Mouse (Mus musculus) hindbrain, embryonic 11.5 days (tissue): ENCODE data around the gene BC055324. TPM values are rescaled to one million over a fixed set of nuclear protein-coding genes. Genes with fewer than 3 reads are reported as not detected.
A peak's percentile ranks its signal among the peaks of the same experiment; 100 is the strongest.

ENCODE experiments used
- ATAC-seq: fragments of 200-750 bp; cut with Nextera tagmentation; 2 replicates; pipeline ENCODE4 v1.8.0; 2017; ENCODE audit warnings: mild to moderate bottlenecking, moderate TSS enrichment, moderate library complexity; ENCODE audit not compliant: low FRiP score
- DNase-seq: peaks from one replicate; pipeline ENCODE4 v3.0.0-alpha.2; 2015; ENCODE audit warnings: low spot score
- H3K27ac ChIP-seq: fragments of 300-500 bp; sonication (generic); 2 replicates; pipeline ENCODE4 v1.5.1; 2014; ENCODE audit warnings: mild to moderate bottlenecking, low read depth, low read length
- H3K27me3 ChIP-seq: fragments of 300-500 bp; sonication (generic); 2 replicates; pipeline ENCODE4 v1.6.1; 2014; ENCODE audit warnings: mild to moderate bottlenecking, low read length, moderate library complexity, mixed read lengths; ENCODE audit not compliant: control insufficient read depth, insufficient read depth
- H3K36me3 ChIP-seq: fragments of 300-500 bp; sonication (generic); 2 replicates; pipeline ENCODE4 v1.6.1; 2014; ENCODE audit warnings: mild to moderate bottlenecking, low read length, moderate library complexity, mixed read lengths; ENCODE audit not compliant: control insufficient read depth, insufficient read depth
- H3K4me1 ChIP-seq: fragments of 300-500 bp; sonication (generic); replicated peaks from 2 replicates; pipeline ENCODE4 v1.6.1; 2014; ENCODE audit warnings: low read length, mixed read lengths; ENCODE audit not compliant: control insufficient read depth, insufficient read depth
- H3K4me2 ChIP-seq: fragments of 300-500 bp; sonication (generic); replicated peaks from 2 replicates; pipeline ENCODE4 v1.6.1; 2014; ENCODE audit warnings: mild to moderate bottlenecking, low read depth, low read length
- H3K4me3 ChIP-seq: fragments of 300-500 bp; sonication (generic); 2 replicates; pipeline ENCODE4 v1.5.1; 2014; ENCODE audit warnings: low read depth, low read length
- H3K9ac ChIP-seq: fragments of 300-500 bp; sonication (generic); 2 replicates; pipeline ENCODE4 v1.6.1; 2014; ENCODE audit warnings: low read depth, low read length
- H3K9me3 ChIP-seq: fragments of 300-500 bp; sonication (generic); 2 replicates; pipeline ENCODE4 v1.6.1; 2016; ENCODE audit warnings: low read length; ENCODE audit not compliant: control insufficient read depth
- WGBS: fragments of 180-500 bp; shearing (Covaris S2); extraction: QIAGEN DNeasy Blood & Tissue Kit; methylation state at CpG from one replicate; pipeline ENCODE4 v1.1.7; 2014; 5-methylcytosine and 5-hydroxymethylcytosine counted together
- polyA plus RNA-seq: library from polyadenylated mRNA; unstranded; fragments of >200 nt; fragmentation: Nextera tagmentation; extraction: Ambion mirVana; gene quantifications from 2 replicates; pipeline ENCODE4 v1.2.1, GENCODE M21; 2014

The BC055324 gene
- polyA plus RNA-seq, 1 experiment from 2014 or later, result 26.1 TPM

DNA sequence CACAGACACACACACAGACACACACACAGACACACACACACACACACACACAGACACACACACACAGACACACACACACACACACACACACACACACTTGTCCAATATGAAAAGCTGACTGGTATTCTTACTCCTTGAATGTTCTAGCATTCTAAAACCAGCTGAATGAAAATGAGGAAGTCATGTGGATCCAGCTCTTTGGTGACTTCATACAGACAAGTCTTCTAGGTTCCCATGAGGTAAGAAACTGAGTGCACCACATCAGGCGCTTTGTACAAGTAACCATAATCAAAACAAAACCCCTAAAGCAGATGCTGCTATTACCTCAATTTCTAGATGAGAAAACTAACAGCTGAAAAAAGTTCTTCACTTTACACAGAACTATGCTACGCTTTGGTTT, 19.5 kb downstream of the BC055324 start:
- no peak overlapping the region for H3K9ac ChIP-seq
- no peaks in the 10 kb centered on the region for H3K36me3 ChIP-seq

DNA sequence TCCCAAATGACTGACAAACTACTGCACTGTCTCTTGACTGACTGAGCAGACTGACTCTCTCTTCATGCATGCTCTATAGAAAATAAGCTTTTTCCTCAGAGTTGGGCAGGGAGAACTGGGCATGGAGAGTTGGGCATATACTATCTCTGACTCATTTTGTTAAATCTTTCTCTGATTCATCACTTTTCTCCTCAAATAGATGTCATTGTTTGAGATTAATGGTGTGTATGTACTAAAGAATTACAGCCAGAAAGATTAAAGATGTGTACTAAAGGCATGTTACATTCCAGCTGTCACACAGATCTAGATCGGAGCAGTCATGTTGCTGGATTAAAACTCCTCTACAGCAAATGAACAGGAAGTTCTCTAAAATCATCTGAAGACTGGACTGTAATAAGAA, 20.1 kb downstream of the BC055324 start:
- no peaks in the 10 kb centered on the region for H3K36me3 ChIP-seq

More for the DNA sequence above, 19.5 kb downstream of the BC055324 start:
- Histone ChIP-seq H3K9me3 (no peaks in the 10 kb centered on the region), H3K4me2 (no peak overlapping the region), H3K27ac (no peak overlapping the region), H3K27me3 (no peaks in the 10 kb centered on the region), H3K4me3 (no peak overlapping the region), H3K4me1 (no peaks in the 10 kb centered on the region)
- 97% methylated on average over 2 of the region's 2 CpGs for WGBS
- DNase-seq, result no peak
- ATAC-seq, result no peak

GRCm38 (mm10) chr1:163964008-163964689, 30.4 kb downstream of the BC055324 start:
- Histone ChIP-seq H3K27me3 (no peaks in the 10 kb centered on the region), H3K4me1 (no peaks in the 10 kb centered on the region), H3K4me2 (no peak overlapping the region), H3K27ac (no peak overlapping the region), H3K9ac (no peak overlapping the region), H3K9me3 (no peaks in the 10 kb centered on the region), H3K36me3 (no peaks in the 10 kb centered on the region), H3K4me3 (no peak overlapping the region)
- ATAC-seq, result no peak
- no peak for DNase-seq
- 92% methylated on average over 10 of the region's 10 CpGs for WGBS

More for the DNA sequence above, 20.1 kb downstream of the BC055324 start:
- DNase-seq, result no peak
- Histone ChIP-seq H3K4me2 (no peak overlapping the region), H3K27ac (no peak overlapping the region), H3K9me3 (no peaks in the 10 kb centered on the region), H3K4me1 (no peaks in the 10 kb centered on the region), H3K27me3 (no peaks in the 10 kb centered on the region), H3K9ac (no peak overlapping the region), H3K4me3 (no peak overlapping the region)
- 97% methylated on average over 1 of the region's 1 CpGs for WGBS
- ATAC-seq, result no peak

- no peak overlapping the region for H3K9ac ChIP-seq
- no peaks in the 10 kb centered on the region; the same call in 1 of the 2 replicates for H3K36me3 ChIP-seq
- no peaks in the 10 kb centered on the region for H3K27me3 ChIP-seq
- WGBS, result 88% methylated on average over 3 of the region's 3 CpGs
- H3K9me3 ChIP-seq, result no peaks in the 10 kb centered on the region
- H3K4me2 ChIP-seq, result no peak overlapping the region
- no peaks in the 10 kb centered on the region for H3K4me1 ChIP-seq
- H3K27ac ChIP-seq, result no peak overlapping the region
- DNase-seq (no peak), ATAC-seq (no peak)
- H3K4me3 ChIP-seq, result no peak overlapping the region
Observed at GRCm38 (mm10) chr1:163958036-163958435, 36.6 kb downstream of the BC055324 start.

DNA sequence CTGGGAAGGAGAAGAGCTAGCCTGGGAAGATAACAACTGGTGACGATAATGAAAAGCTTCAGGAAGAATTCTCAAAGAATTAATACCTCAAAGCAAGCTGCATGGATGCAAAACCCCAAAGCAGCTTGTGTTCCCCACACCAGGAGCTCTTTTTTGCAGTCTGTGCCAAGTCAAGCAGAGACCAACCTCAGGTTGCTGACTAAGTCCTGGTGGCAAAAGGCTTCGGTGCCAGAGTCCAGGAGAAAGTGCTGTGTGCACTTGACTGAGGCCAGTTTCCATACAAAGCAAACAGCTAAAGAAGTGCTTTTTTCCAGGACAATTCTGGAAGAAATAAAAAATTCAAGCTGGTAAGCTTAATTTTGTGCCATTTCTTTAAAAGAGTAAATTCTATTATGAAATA, 41.2 kb downstream of the BC055324 start:
- DNase-seq (no peak), ATAC-seq (no peak)
- Histone ChIP-seq H3K27ac (no peak overlapping the region), H3K4me3 (no peak overlapping the region), H3K36me3 (peaks cover 3% of the 10 kb centered on the region; the same call in 1 of the 2 replicates), H3K27me3 (no peaks in the 10 kb centered on the region), H3K4me1 (no peaks in the 10 kb centered on the region), H3K4me2 (no peak overlapping the region), H3K9ac (no peak overlapping the region), H3K9me3 (no peaks in the 10 kb centered on the region)
- WGBS, result 94% methylated on average over 2 of the region's 2 CpGs

- no peaks in the 10 kb centered on the region for H3K4me1 ChIP-seq
- 73% methylated on average over 6 of the region's 6 CpGs for WGBS
- H3K4me3 ChIP-seq, result no peak overlapping the region
- ATAC-seq, result no peak
- H3K27me3 ChIP-seq, result no peaks in the 10 kb centered on the region
- no peak for DNase-seq
- H3K4me2 ChIP-seq, result no peak overlapping the region
- peaks cover 2% of the 10 kb centered on the region; the same call in 1 of the 2 replicates for H3K36me3 ChIP-seq
- H3K9me3 ChIP-seq, result no peaks in the 10 kb centered on the region
- no peak overlapping the region for H3K9ac ChIP-seq
- H3K27ac ChIP-seq, result no peak overlapping the region
Observed at GRCm38 (mm10) chr1:163942056-163942455, 52.5 kb downstream of the BC055324 start.

- Histone ChIP-seq H3K4me2 (no peak overlapping the region), H3K27me3 (no peaks in the 10 kb centered on the region), H3K9ac (no peak overlapping the region), H3K4me1 (no peaks in the 10 kb centered on the region), H3K4me3 (no peak overlapping the region), H3K27ac (no peak overlapping the region), H3K9me3 (no peaks in the 10 kb centered on the region), H3K36me3 (no peaks in the 10 kb centered on the region)
- ATAC-seq (no peak), DNase-seq (no peak)
- 91% methylated on average over 2 of the region's 2 CpGs for WGBS
Observed at GRCm38 (mm10) chr1:163934591-163934990, 60.0 kb downstream of the BC055324 start.

GRCm38 (mm10) chr1:163931801-163932200, 62.8 kb downstream of the BC055324 start:
- Histone ChIP-seq H3K4me2 (no peak overlapping the region), H3K9me3 (no peaks in the 10 kb centered on the region), H3K27ac (no peak overlapping the region), H3K4me1 (no peaks in the 10 kb centered on the region), H3K36me3 (no peaks in the 10 kb centered on the region), H3K4me3 (no peak overlapping the region), H3K27me3 (no peaks in the 10 kb centered on the region), H3K9ac (no peak overlapping the region)
- 82% methylated on average over 8 of the region's 8 CpGs for WGBS
- ATAC-seq, result no peak
- DNase-seq, result no peak

- H3K9ac ChIP-seq, result peak overlapping the region; percentile 84
- H3K9me3 ChIP-seq, result no peaks in the 10 kb centered on the region
- WGBS, result 7% methylated on average over 12 of the region's 12 CpGs
- no peaks in the 10 kb centered on the region for H3K36me3 ChIP-seq
- no peaks in the 10 kb centered on the region for H3K4me1 ChIP-seq
- peak overlapping the region; percentile 55 for H3K4me2 ChIP-seq
- H3K27me3 ChIP-seq, result no peaks in the 10 kb centered on the region
- no peak for ATAC-seq
- no peak for DNase-seq
- H3K4me3 ChIP-seq, result peak overlapping the region; percentile 70
- H3K27ac ChIP-seq, result no peak overlapping the region
Observed at GRCm38 (mm10) chr1:163930458-163930794, 64.2 kb downstream of the BC055324 start.
